Mouse (Mus musculus) liver, adult 2 months (tissue): Measurements from ENCODE around the gene Ptgir. TPM values are rescaled to one million over a fixed set of nuclear protein-coding genes. Genes with fewer than 3 reads are reported as not detected.

Experiments used
- DNase-seq: peaks from one replicate; pipeline ENCODE4 v3.0.0-alpha.2; 2011; ENCODE audit warnings: low read depth, low spot score; ENCODE audit errors: extremely low read depth
- H3K27ac ChIP-seq: fragments of 200-500 bp; replicated peaks from 2 replicates; pipeline ENCODE4 v1.5.1; 2012; ENCODE audit warnings: low read depth, mild to moderate bottlenecking, control low read depth, inconsistent platforms, low read length; ENCODE audit not compliant: insufficient read depth
- H3K27me3 ChIP-seq: fragments of 200-500 bp; 2 replicates; pipeline ENCODE4 v1.6.1; 2012; ENCODE audit warnings: mild to moderate bottlenecking, moderate library complexity, low read length, inconsistent platforms; ENCODE audit not compliant: control insufficient read depth, insufficient read depth
- H3K36me3 ChIP-seq: fragments of 200-500 bp; 2 replicates; pipeline ENCODE4 v1.6.1; 2012; ENCODE audit warnings: low read length, inconsistent platforms; ENCODE audit not compliant: control insufficient read depth, insufficient read depth
- H3K4me1 ChIP-seq: fragments of 200-500 bp; 2 replicates; pipeline ENCODE4 v1.6.1; 2011; ENCODE audit warnings: low read length; ENCODE audit not compliant: control insufficient read depth, insufficient read depth
- H3K4me3 ChIP-seq: fragments of 200-500 bp; 2 replicates; pipeline ENCODE4 v1.5.1; 2011; ENCODE audit warnings: low read depth, mild to moderate bottlenecking, control low read depth, low read length, moderate library complexity; ENCODE audit not compliant: insufficient read depth
- H3K79me2 ChIP-seq: fragments of 200-500 bp; 2 replicates; pipeline ENCODE4 v1.6.1; 2012; ENCODE audit warnings: inconsistent platforms, mild to moderate bottlenecking, low read length, moderate library complexity; ENCODE audit not compliant: control insufficient read depth, insufficient read depth
- H3K9ac ChIP-seq: fragments of 200-500 bp; 2 replicates; pipeline ENCODE4 v1.6.1; 2012; ENCODE audit warnings: low read depth, mild to moderate bottlenecking, control low read depth, inconsistent platforms, low read length
- CTCF ChIP-seq: fragments of 200-500 bp; IDR thresholded peaks from 2 replicates; pipeline ENCODE4 v1.5.1; 2011; ENCODE audit warnings: low read depth, low read length, control low read depth
- POLR2A ChIP-seq: fragments of 200-500 bp; IDR thresholded peaks from 2 replicates; pipeline ENCODE4 v1.6.1; 2011; ENCODE audit warnings: low read length, control low read depth; ENCODE audit not compliant: insufficient read depth; ENCODE audit errors: extremely low read depth
- WGBS: fragments of 180-500 bp; shearing (Covaris S2); methylation state at CpG from one replicate; pipeline ENCODE4 v1.1.7; 2018; 5-methylcytosine and 5-hydroxymethylcytosine counted together
- polyA plus RNA-seq: library from polyadenylated mRNA; depleted of rRNA; stranded (reverse); fragments of >200 nt; gene quantifications from 2 replicates; pipeline ENCODE4 v1.2.3, GENCODE M21; 2012
- total RNA-seq: library from RNA; depleted of rRNA; stranded (reverse); fragments of >200 nt; gene quantifications from 2 replicates; pipeline ENCODE4 v1.2.3, GENCODE M21; 2014

Gene Ptgir
- total and polyA plus RNA-seq, 2 experiments, result 0.09 to 0.33 TPM

DNA sequence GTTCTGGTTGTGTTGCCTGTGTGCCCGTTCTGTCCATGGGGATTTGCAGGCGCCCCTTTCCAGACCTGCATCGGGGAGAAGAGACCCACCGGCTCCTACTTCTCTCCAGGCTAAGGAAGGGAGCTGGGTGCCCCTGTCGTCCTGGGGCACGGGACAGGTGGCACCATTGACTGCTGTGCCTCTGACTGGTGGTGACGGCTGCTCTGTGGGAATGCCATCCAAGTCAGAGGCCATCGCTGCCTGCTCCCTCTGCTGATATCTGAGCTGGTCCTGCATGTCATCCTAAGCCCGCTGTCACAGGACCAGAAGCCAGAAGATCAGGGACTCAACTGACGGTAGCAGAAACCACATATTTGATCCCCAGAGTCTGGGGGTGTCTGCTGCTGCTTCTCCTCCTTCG is 2.6 kb downstream of the Ptgir start:
- TF ChIP-seq CTCF, result no peak
- no peak for TF ChIP-seq POLR2A
- Histone ChIP-seq H3K4me1 (no peaks in the 10 kb centered on the region), H3K79me2 (no peaks in the 10 kb centered on the region), H3K9ac (no peak overlapping the region), H3K27ac (no peak overlapping the region), H3K4me3 (no peak overlapping the region), H3K27me3 (no peaks in the 10 kb centered on the region), H3K36me3 (no peaks in the 10 kb centered on the region)
- 74% methylated on average over 11 of the region's 11 CpGs for WGBS
- DNase-seq, result no peak

DNA sequence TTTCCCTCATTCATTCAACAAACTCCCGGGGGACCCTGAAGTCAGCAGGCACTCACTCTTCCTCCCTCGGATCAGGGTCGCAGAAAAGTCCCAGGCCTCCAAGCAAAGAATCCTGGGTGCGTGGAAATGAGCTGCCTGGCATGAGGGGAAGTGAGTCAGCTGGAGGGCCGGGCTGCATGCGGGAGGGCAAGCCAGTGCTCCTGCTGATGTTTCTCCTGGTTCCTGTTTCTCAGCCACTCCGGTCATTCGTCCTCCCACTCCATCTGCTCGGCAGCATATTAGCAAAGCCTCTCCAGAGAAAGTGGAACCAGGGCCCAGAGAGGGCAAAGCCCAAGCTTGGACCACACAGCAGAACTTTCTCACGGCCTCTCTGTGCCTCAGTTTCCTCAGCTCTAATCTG is 3.6 kb downstream of the Ptgir start:
- TF ChIP-seq POLR2A, result no peak
- no peak for TF ChIP-seq CTCF
- Histone ChIP-seq H3K36me3 (no peaks in the 10 kb centered on the region), H3K27ac (no peak overlapping the region), H3K4me1 (no peaks in the 10 kb centered on the region), H3K9ac (no peak overlapping the region), H3K4me3 (no peak overlapping the region), H3K79me2 (no peaks in the 10 kb centered on the region), H3K27me3 (no peaks in the 10 kb centered on the region)
- WGBS, result 64% methylated on average over 10 of the region's 10 CpGs
- DNase-seq, result no peak

DNA sequence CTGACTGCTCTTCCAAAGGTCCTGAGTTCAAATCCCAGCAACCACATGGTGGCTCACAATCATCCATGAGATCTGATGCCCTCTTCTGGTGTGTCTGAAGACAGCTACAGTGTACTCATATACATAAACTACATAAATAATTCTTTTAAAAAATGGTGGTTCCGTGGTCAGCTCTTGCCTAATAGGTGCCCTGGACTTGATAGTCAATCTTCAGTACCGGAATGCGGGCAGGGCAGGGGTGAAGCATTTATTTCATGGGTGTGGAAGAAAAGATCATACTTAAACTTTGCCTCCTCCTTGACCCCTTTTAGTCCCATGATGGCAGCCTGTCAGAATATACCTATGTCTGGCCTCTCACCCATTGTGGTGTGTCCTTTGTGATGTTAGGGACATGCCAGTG is 5.6 kb downstream of the Ptgir start:
- no peak overlapping the region for H3K4me3 ChIP-seq
- 97% methylated on average over 3 of the region's 3 CpGs for WGBS
- no peak overlapping the region for H3K27ac ChIP-seq
- no peaks in the 10 kb centered on the region for H3K4me1 ChIP-seq
- no peak overlapping the region for H3K9ac ChIP-seq
- H3K36me3 ChIP-seq, result peaks cover 2% of the 10 kb centered on the region; the same call in 1 of the 2 replicates
- no peak for TF ChIP-seq CTCF
- no peaks in the 10 kb centered on the region for H3K79me2 ChIP-seq
- no peaks in the 10 kb centered on the region for H3K27me3 ChIP-seq
- DNase-seq, result no peak

DNA sequence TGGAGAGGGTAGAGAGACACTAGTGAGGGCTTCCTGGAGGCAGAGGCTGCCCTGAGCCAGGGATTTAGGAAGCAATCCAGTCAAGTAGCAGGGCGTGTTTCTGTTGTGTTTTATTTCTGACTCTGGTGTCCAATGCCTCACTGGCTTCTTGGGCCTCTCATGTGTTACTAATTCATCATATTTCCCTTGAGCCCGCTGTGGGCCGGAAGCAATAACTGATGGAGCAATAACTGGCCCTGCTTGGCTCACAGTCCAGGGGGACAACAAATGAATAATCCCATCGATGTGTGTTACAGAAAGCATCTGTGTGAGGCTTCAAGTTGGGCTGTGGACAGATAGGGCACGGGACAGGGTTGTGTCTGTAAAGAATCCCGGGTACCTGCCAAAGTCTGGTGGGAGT is 6.1 kb downstream of the Ptgir start:
- TF ChIP-seq CTCF, result no peak
- TF ChIP-seq POLR2A, result no peak
- Histone ChIP-seq H3K79me2 (no peaks in the 10 kb centered on the region), H3K9ac (no peak overlapping the region), H3K36me3 (peaks cover 2% of the 10 kb centered on the region; the same call in 1 of the 2 replicates), H3K27ac (no peak overlapping the region), H3K4me1 (no peaks in the 10 kb centered on the region), H3K27me3 (no peaks in the 10 kb centered on the region), H3K4me3 (no peak overlapping the region)
- DNase-seq, result no peak
- 92% methylated on average over 6 of the region's 6 CpGs for WGBS

DNA sequence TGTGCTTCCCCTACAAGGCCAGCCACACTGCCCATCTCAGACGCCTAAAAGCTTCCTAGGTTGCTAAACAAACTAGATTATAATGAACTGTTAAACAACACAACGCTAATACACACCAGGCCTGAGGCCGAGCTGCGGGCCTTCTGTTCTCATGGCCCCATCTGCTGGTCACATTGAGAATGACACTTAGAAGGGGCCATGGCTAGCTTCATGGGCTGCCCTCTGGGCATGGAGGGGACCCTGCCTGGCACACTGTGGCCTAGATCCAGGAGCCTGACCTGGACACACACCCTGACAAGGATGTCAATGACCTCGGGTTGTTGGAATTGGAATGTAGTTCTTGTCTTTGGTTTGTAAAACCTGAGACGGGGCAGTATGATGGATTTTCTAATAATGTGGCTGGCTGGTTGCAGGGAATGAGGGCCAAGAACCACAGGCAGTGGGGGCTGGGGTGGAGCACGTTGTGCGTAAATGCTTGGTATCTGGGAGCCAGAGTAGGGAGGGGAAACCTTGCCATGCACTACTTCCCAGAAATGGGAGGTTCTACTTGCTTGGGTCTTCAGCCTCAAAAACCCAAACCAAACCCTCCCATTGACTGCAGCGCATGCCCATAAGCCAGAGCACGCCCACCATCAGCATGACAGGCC is 7.6 kb downstream of the Ptgir start:
- TF ChIP-seq POLR2A, result no peak
- peak; percentile 90 for TF ChIP-seq CTCF
- Histone ChIP-seq H3K4me3 (no peak overlapping the region), H3K27ac (no peak overlapping the region), H3K36me3 (peaks cover 2% of the 10 kb centered on the region; the same call in 1 of the 2 replicates), H3K27me3 (no peaks in the 10 kb centered on the region), H3K79me2 (no peaks in the 10 kb centered on the region), H3K4me1 (no peaks in the 10 kb centered on the region), H3K9ac (no peak overlapping the region)
- WGBS, result 30% methylated on average over 10 of the region's 10 CpGs
- peak; percentile 28 for DNase-seq

DNA sequence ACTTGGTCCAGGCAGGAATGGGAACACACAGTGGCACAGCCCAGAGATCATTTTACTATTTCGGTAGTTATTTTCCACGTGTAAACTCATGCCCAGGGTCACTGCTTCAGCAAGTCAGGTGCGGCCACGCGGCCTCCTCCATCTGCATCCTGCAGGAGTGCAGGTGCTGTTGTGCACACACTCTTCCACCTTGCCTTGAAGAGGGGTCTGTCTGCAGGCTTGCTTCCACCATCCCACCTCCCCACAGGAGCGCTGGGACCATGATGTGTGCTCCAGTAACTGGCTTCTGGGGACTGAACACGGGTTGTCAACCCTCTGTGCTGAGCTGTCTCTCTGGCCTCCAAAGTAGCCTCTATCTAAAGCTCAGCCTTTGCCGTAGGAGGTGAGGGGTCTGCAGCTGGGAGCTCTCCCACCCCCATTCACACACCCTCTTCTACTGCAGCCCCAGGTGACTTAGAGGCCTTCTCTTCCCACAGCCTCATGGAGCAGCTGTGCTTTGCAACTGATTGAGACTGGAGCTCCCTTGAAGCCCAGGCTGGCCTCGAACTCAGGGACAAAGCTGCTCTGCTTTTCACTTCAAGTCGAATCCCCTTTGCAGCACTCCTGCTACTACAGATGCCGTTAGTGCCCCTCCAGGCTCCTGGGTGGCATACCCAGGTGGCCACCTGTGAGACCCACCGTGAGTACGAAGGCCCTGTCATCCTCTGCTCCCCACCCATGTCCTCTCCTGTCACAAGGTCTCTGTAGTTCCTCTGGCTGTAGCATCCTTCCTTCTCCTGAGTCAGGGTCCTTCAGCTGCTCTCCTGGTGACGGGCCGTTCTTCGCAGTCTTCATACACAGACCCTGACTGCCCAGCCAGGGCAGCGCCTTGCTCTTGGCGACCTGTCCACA is 8.4 kb downstream of the Ptgir start:
- DNase-seq, result no peak
- TF ChIP-seq CTCF (no peak), POLR2A (no peak)
- H3K4me3 ChIP-seq, result no peak overlapping the region
- 92% methylated on average over 18 of the region's 18 CpGs for WGBS
- H3K4me1 ChIP-seq, result no peaks in the 10 kb centered on the region
- no peak overlapping the region for H3K27ac ChIP-seq
- H3K27me3 ChIP-seq, result no peaks in the 10 kb centered on the region
- H3K79me2 ChIP-seq, result no peaks in the 10 kb centered on the region
- peaks cover 2% of the 10 kb centered on the region; the same call in 1 of the 2 replicates for H3K36me3 ChIP-seq
- no peak overlapping the region for H3K9ac ChIP-seq
